Mouse (Mus musculus) MEL-GATA-1-ER (cell line): ENCODE measurements around the gene Pdcd7.
"Not testable (repeated sequence)": the region's sequence is repeated elsewhere in the genome, so short reads cannot be mapped to it uniquely, and the experiment has no call there.

ENCODE experiments used
- DNase-seq: peaks from one replicate; pipeline ENCODE4 v3.0.0-alpha.2; 2012; ENCODE audit warnings: low read depth; ENCODE audit errors: extremely low read depth

Gene Pdcd7

GRCm38 (mm10) chr9:65345854-65346475, at the start of gene Pdcd7:
Pdcd7 (plus strand) TSS chr9:65346104.
- peak; percentile 95 for DNase-seq

- DNase-seq: no peak
These were observed 48.8 kb upstream of the Pdcd7 start for GRCm38 (mm10) chr9:65297056-65297455.

- no peak for DNase-seq
These were observed 47.1 kb upstream of the Pdcd7 start for GRCm38 (mm10) chr9:65298761-65299160.

- DNase-seq: no peak
These were observed 46.3 kb upstream of the Pdcd7 start for GRCm38 (mm10) chr9:65299650-65300049.

- no peak for DNase-seq
These were observed 43.4 kb upstream of the Pdcd7 start for GRCm38 (mm10) chr9:65302327-65302983.

GRCm38 (mm10) chr9:65303586-65303985, 42.3 kb upstream of the Pdcd7 start:
- DNase-seq: no peak

- DNase-seq: no peak
These were observed 41.6 kb upstream of the Pdcd7 start for GRCm38 (mm10) chr9:65304300-65304699.

GRCm38 (mm10) chr9:65306672-65307071, 39.2 kb upstream of the Pdcd7 start:
- no peak for DNase-seq

- DNase-seq: no peak
These were observed 37.9 kb upstream of the Pdcd7 start for GRCm38 (mm10) chr9:65308011-65308410.

GRCm38 (mm10) chr9:65312669-65313357, 33.1 kb upstream of the Pdcd7 start:
- no peak for DNase-seq

GRCm38 (mm10) chr9:65313846-65314245, 32.1 kb upstream of the Pdcd7 start:
- DNase-seq: no peak

GRCm38 (mm10) chr9:65322255-65322900, 23.5 kb upstream of the Pdcd7 start:
- no peak for DNase-seq

GRCm38 (mm10) chr9:65325971-65326370, 19.9 kb upstream of the Pdcd7 start:
- DNase-seq: no peak

GRCm38 (mm10) chr9:65327371-65327770, 18.5 kb upstream of the Pdcd7 start:
- DNase-seq: no peak

GRCm38 (mm10) chr9:65333958-65334357, 11.9 kb upstream of the Pdcd7 start:
- no peak for DNase-seq

- DNase-seq: no peak
These were observed 6.8 kb upstream of the Pdcd7 start for GRCm38 (mm10) chr9:65339146-65339545.

- no peak for DNase-seq
These were observed 5.5 kb upstream of the Pdcd7 start for GRCm38 (mm10) chr9:65340414-65340813.

- not testable (repeated sequence) for DNase-seq
These were observed 465 bp upstream of the Pdcd7 start for GRCm38 (mm10) chr9:65345439-65345838.

GRCm38 (mm10) chr9:65346476-65347111, 690 bp downstream of the Pdcd7 start:
- DNase-seq: no peak

- no peak for DNase-seq
These were observed 1.4 kb downstream of the Pdcd7 start for GRCm38 (mm10) chr9:65347112-65347850.

GRCm38 (mm10) chr9:65353251-65353650, 7.3 kb downstream of the Pdcd7 start:
- DNase-seq: no peak
